Mouse (Mus musculus): ENCODE results near the gene Gm20388.

GRCm38 (mm10) chr8:120672626-120673229, 762.1 kb downstream of the Gm20388 start:
- TF ChIP-seq CTCF (IDR thresholded peaks at IDR 0.05; ENCODE audit: low read depth): no peak
- no peak for TF ChIP-seq EP300 (optimal IDR thresholded peaks at IDR 0.05)
